Mouse (Mus musculus): ENCODE measurements around the gene Fam117a.

GRCm38 (mm10) chr11:95399520-95400020 lies 62.8 kb downstream of the Fam117a start:
- TF ChIP-seq CTCF (IDR thresholded peaks at IDR 0.05; ENCODE audit: borderline replicate concordance, insufficient read depth, low read depth, low read length) (no peak), POLR2A (IDR thresholded peaks at IDR 0.05; ENCODE audit: borderline replicate concordance, insufficient read depth, low read length) (no peak)

All from cerebellum, adult 2 months (tissue).